Mouse (Mus musculus): ENCODE measurements around the gene Ifi47.

GRCm38 (mm10) chr11:49105752-49106151 is 29.4 kb downstream of the Ifi47 start:
- TF ChIP-seq CHD2 (IDR thresholded peaks at IDR 0.05; ENCODE audit: low read length), result no peak
- no peak for TF ChIP-seq CTCF (conservative IDR thresholded peaks at IDR 0.05 in 1 of 2, IDR thresholded peaks at IDR 0.05 in 1 of 2; ENCODE audit: low read depth in 2 of 2, low read length in 2 of 2)
- no peak for TF ChIP-seq TBP (conservative IDR thresholded peaks at IDR 0.05; ENCODE audit: low read depth, low read length)
- no peak for TF ChIP-seq ZC3H11A (IDR thresholded peaks at IDR 0.05; ENCODE audit: low read depth, low read length)
- TF ChIP-seq MAZ (IDR thresholded peaks at IDR 0.05; ENCODE audit: low read depth, low read length), result no peak
- TF ChIP-seq MAX (IDR thresholded peaks at IDR 0.05; ENCODE audit: low read length), result no peak

Measured in CH12.LX (cell line).